Mouse (Mus musculus) left cerebral cortex, adult 18-20 months (tissue): ENCODE results near the gene Fkbp5. TPM values are rescaled to one million over a fixed set of nuclear protein-coding genes. Genes with fewer than 3 reads are reported as not detected.

Source experiments
- DNase-seq, 2 experiments: peaks; one replicate each; pipeline ENCODE4 v3.0.0; 2021 to 2022; ENCODE audit warnings: low spot score in 2 of 2, mixed read lengths in 1 of 2
- total RNA-seq, 2 experiments: library from RNA; stranded (reverse); gene quantifications; 2 replicates each; pipeline ENCODE4 v1.2.3; 2021

The Fkbp5 gene
- total RNA-seq, 2 experiments from 2014 or later: 37.8 to 42.8 TPM

- DNase-seq: no peak
Observed at GRCm38 (mm10) chr17:28524009-28524695, 6.8 kb upstream of the Fkbp5 start.

DNA sequence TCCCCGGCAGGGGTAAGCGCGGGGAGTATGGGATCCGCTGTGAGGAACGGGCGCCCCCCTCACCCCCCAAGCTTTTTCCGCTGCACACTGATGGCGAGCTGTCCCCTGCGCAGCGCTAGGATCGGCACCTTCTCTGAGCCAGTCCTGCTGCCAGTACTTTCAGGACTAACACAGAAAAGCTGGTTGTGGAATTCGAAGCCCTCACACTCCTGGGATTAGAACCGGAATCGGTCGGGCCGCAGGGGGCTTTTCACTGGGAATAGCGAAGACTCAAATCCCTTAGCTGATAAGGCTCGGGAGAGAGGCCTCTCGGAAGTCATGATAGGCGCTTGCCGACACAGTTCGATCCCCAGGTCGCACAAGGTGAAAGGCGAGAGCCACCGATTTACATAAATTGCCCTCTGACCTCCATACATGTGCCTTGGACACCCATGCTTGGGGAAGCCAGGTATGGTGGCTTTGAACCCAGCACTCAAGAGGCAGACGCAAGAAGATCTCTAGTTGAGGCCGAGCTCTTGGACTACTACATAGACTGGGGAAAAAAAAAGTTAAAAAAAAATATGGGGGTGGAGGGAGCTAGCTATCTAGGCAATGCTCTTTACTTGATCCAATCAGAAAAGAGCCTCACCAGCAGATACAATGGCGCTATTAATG lies 6.2 kb upstream of the Fkbp5 start:
- no peak for DNase-seq

DNA sequence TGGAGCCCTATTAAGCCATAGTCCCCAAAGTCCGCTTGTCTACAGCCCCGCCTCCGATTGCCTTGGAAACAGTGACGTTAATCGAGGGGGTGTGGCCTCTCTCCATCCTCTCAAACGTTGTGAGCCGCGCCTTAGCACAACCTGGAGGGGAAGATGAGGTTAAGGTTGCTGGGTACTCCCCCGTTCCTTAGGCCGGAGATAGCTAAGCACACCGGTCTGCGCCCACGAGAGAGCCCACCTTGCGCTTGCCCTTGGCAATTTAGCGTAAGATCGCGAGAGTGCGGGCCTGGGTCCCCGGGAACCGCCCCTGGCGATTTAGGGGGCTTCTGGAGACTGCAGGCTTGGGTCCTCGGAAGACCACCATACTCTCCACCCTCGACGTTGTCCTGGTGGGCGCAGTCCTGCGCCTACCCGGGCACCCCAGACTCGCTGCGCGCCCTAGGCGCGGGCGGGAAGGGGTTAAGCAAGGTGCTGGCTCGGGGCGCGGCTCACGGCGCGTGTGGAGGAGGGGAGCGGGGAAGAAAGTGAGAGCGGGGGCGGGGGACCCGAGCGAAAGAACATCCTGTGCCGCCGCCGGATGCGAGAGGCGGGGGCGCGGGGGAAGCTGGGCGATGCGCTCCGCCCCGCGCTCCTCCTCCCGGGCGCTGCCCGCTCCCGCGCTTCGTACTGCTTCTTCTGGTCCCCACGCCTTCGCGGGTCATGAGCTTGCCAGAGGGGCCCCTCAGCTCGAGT lies 5.5 kb upstream of the Fkbp5 start:
- DNase-seq: peak; percentile 96

DNA sequence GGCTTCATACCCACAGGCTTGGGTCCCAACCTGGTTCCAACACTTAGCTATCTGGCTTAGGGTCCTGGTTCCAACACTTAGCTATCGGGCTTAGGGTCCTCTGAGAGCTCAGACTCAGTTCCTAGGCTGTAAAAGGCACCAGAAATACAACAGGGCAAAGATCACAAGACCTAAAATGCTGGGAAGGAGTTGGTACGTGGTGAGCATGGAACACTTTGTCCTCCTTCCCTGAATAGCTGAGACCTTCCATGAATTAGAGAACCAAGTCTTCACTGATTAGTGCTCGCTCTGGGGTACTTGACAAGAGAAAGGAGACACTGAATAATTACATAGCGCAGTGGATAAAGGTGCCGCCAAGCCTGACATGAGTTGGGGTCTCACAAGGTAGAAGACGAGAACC lies 4.6 kb upstream of the Fkbp5 start:
- no peak for DNase-seq

DNA sequence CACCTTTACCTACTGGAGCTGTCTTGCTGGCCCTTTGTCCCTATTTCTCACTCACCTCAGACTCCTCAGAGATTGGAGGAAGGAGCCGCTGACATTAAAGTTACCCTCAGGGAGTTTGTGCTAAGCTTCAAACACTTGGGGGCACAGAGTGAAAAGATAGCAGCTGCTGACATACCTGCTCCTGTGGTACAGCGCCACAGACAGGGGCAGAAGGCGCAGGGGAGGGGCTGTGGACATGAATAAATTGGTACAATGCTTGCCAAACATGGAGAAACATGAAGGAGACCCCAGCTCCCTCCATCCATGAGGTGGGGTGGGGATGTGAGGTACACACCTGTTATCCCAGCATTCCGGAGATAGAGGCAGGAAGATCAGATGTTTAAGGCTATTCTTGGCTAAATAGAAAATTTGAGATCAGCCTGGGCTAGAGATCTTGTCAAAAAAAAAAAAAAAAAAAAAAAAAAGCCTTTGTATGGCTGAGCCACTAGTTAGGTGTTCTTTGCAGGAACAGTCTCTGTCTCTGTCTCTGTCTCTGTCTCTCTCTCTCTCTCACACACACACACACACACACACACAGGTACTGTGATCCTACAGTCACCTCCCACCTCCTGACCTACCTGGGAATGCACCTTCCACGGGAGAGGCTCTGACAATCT lies 3.9 kb upstream of the Fkbp5 start:
- DNase-seq: no peak

DNA sequence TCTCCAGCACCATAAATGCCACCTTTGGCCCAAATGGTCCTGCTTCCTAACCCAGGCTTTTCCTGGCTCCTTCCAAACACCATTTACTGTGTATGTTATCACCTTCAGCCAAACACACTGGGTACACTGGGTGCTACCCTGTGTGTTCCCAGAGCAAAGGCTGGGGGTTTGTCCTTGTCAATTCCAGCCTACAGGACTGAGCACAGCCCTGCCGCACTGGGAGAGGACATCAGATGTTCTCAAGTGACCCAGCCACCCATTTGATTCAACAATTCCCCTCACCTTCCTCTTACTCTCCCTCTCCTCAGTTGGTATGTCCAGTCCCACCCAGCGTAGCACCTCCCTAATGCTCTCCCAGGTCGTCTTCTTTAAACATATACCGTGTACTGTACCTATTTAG lies 3.2 kb upstream of the Fkbp5 start:
- DNase-seq: no peak

- DNase-seq: no peak
Observed at GRCm38 (mm10) chr17:28519827-28520226, 2.5 kb upstream of the Fkbp5 start.

- no peak for DNase-seq
Observed at GRCm38 (mm10) chr17:28518615-28519071, 1.3 kb upstream of the Fkbp5 start.

GRCm38 (mm10) chr17:28517956-28518614 lies 758 bp upstream of the Fkbp5 start:
- peak; percentile 92 to 94 for DNase-seq

DNA sequence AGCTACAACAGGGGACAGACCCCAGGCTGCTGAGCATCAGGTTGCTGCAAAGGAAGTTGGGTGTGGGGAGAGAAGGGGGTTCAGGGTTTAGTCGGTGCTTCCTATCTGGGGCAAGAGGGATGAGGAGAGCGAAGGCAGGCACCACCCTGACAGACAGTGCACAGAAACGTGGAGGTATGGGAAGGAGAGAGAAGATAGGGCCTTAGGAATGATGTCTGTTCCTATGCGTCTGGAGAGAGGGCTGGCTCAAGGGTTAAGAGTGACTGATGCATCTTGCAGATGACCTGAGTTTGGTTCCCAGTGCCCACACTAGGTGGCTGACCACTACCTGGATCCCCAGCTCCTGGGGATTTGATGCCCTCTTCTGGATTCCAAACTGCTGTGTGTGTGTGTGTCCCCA lies 446 bp downstream of the Fkbp5 start:
- DNase-seq: no peak

GRCm38 (mm10) chr17:28515431-28516341 lies 1.6 kb downstream of the Fkbp5 start:
- no peak for DNase-seq

DNA sequence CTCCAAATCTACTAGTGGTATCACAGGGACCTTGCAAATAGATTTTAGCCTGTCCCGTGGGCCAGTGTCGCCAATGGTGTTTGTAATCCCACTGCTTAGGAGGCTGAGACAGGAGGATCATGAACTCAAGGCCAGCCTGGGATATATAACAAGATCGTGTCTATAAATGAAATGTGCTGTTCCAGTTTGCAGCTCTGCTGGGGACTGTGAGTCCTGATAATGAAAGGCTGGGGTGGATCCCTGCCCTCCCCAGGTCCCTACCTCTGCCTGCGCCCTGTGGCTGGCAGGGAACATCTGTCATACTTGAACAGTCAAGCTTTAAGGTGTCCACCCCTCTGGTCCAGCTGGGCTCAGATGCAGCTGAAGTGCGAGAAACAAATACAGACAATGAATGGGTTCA lies 2.8 kb downstream of the Fkbp5 start:
- no peak for DNase-seq

GRCm38 (mm10) chr17:28513844-28514243 lies 3.5 kb downstream of the Fkbp5 start:
- DNase-seq: no peak

- DNase-seq: no peak
Observed at GRCm38 (mm10) chr17:28513337-28513736, 4.0 kb downstream of the Fkbp5 start.

DNA sequence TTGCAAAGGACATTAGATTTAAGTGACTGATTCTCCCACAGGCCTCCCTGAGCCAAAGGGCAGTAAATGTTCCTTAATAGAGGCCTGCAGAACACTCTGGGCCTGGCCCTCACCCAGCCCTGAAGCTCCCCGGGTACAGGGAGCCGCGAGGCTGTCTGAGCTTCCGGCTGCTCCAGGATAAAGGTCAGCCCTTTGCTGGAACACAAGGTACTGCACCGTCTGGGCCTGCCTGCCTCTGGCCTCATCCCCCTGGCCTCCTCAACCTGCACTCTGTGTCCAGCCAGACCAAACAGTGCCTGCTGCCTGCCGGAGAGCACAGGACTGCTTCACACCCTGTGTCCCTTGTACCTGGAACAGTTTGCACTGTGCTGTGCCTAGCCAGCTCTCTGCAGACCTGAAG lies 4.6 kb downstream of the Fkbp5 start:
- DNase-seq: no peak

DNA sequence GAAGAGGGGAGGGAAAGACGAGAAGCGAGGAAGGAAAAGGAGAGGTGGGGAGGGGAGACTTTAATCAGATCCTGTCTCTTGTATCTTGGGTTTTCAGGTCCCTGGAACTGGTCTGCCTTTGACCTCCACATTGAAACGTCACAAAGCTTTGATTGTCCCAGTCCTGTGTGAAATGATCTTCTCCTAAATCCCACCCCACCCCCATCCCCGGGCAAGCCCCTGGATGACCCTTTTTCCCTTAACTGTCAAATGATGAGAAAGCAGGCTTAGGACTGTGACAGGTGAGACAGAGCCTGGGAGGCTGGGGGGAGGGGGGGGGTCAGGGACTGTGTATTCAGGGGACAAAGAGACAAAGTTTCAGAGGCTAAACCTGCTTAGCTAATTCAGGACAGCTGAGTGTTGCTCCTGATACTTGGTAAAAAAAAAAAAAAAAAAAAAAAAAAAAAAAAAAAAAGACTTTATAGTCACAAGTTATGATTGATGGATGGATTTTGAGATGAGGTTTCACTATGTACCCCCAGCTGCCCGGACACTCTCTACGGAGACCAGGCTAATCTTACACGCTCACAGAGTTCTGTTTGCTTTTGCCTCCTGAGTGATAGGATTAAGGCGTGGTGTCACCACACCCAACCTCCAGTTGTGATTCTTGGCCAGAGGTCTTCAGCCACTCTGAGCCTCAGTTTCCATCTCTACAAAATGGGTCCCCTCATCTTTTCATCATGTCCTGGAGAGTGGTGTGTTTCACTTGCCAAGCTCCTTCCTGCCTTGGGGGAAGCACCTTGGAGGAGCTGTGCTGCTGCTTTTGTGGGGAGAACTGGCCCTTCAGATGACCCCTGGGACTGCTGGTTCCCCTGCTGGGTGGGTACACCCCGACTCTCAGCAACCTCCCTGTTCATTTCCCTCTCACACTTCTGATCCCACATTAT lies 5.4 kb downstream of the Fkbp5 start:
- no peak for DNase-seq

GRCm38 (mm10) chr17:28510445-28511342 lies 6.6 kb downstream of the Fkbp5 start:
- DNase-seq: no peak

DNA sequence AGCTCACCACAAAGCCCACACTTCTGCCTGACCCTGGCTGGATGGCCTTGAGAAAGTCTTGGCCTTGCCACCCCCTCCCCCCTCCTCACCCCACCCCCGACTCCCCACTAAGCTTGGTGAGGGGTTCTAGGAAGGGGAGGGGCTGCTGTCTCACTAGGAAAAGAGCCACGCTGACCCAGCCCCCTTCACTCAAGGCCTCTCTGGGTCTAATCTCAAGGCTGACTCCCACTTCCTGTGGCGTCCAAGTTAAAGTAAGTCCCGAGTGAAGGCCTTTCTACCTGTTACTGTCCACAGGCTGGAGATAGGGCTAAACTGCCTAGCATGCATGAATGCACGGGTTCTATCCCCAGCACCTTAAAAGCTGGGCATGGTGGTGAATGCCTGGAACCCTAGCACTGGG lies 9.8 kb downstream of the Fkbp5 start:
- no peak for DNase-seq
